Mouse (Mus musculus): Measurements from ENCODE around the gene Gm3045. TPM values are rescaled to one million over a fixed set of nuclear protein-coding genes. Genes with fewer than 3 reads are reported as not detected.

Gm3045 gene
- polyA plus RNA-seq (2017; shearing (Covaris generic)), result not detected

GRCm38 (mm10) chr13:56426365-56426764 lies at the start of gene Gm3045:
Gm3045 (plus strand) TSS chr13:56426594.

GRCm38 (mm10) chr13:56438211-56439075 lies 12.0 kb downstream of the Gm3045 start, which contains the start of gene Slc25a48:
Slc25a48 (plus strand) TSS chr13:56438355.

GRCm38 (mm10) chr13:56482146-56482545 lies 55.8 kb downstream of the Gm3045 start, which contains the start of gene Il9:
Il9 (minus strand) TSS chr13:56482246.

Other genes with a start within 250 kb of the Gm3045 start
- not detected for gene Tifab, start 247.7 kb upstream of the Gm3045 start, polyA plus RNA-seq (2017; shearing (Covaris generic))
- not detected for gene Neurog1, start 174.4 kb upstream of the Gm3045 start, polyA plus RNA-seq (2017; shearing (Covaris generic))
- gene Cxcl14, start 130.0 kb upstream of the Gm3045 start, polyA plus RNA-seq (2017; shearing (Covaris generic)), result not detected
- not detected for gene Slc25a48, start 11.8 kb downstream of the Gm3045 start, polyA plus RNA-seq (2017; shearing (Covaris generic))
- gene Il9, start 55.7 kb downstream of the Gm3045 start, polyA plus RNA-seq (2017; shearing (Covaris generic)), result not detected
- gene Fbxl21, start 95.9 kb downstream of the Gm3045 start, polyA plus RNA-seq (2017; shearing (Covaris generic)), result 1.6 TPM
- gene Lect2, start 121.9 kb downstream of the Gm3045 start, polyA plus RNA-seq (2017; shearing (Covaris generic)), result not detected
- gene Tgfbi, start 182.9 kb downstream of the Gm3045 start, polyA plus RNA-seq (2017; shearing (Covaris generic)), result not detected

Data from effector memory CD4-positive, alpha-beta T cell, adult 5 months (primary cell).